ENCODE assay signal across 9 mouse cellular contexts in genomic region chr5:77354361-77354787, GRCm38 (mm10). TPM values are rescaled to one million over a fixed set of nuclear protein-coding genes. Genes with fewer than 3 reads are reported as not detected.
DNase-seq lines count a peak whose midpoint lies in the region; ATAC-seq and TF ChIP-seq lines count a peak whose summit lies in the region.
"Had no signal": no experiment of that assay in that cellular context is flagged by ENCODE, and none has a peak within 500 bp of the region (broad histone marks: within the 10 kb centered on the region; RNA-seq: fewer than 3 reads in every experiment).

No protein-coding gene starts in this region.

- DNase-seq in CH12.LX (ENCODE audit: extremely low read depth): peak; percentile 91
- peak; percentile 79 for DNase-seq in c-Kit-positive CD71-negative TER-119-negative erythroid progenitor cells, embryonic 14.5 days (ENCODE audit: low read depth)
- peak; percentile 68 for DNase-seq in heart, postnatal 0 days (ENCODE audit: low spot score)
- DNase-seq in kidney, postnatal 36 days: peak; percentile 93 to 95
- DNase-seq in liver, embryonic 14.5 days (ENCODE audit: low read depth in 3 of 3, low spot score in 3 of 3): peak; percentile 41 to 50 (median 43)
- DNase-seq in neural tube, embryonic 11.5 days (ENCODE audit: low spot score): peak; percentile 89

- no peaks in the 10 kb centered on the region for H3K9me3 ChIP-seq in CH12.LX (replicated peaks; ENCODE audit: low read length)
- H3K9me3 ChIP-seq in forebrain, embryonic 12.5 days: no peaks in the 10 kb centered on the region
- H3K9me3 ChIP-seq in heart, postnatal 0 days (replicated peaks; ENCODE audit: control insufficient read depth, low read length): no peaks in the 10 kb centered on the region
- no peaks in the 10 kb centered on the region for H3K9me3 ChIP-seq in liver, embryonic 14.5 days (ENCODE audit: control insufficient read depth, low read length)
- H3K9me3 ChIP-seq in neural tube, embryonic 11.5 days (ENCODE audit: control insufficient read depth, low read length): no peaks in the 10 kb centered on the region
- H3K9me3 ChIP-seq in stomach, embryonic 16.5 days (replicated peaks; ENCODE audit: control insufficient read depth, low read length): no peaks in the 10 kb centered on the region

- TF ChIP-seq CTCF in CH12.LX (conservative IDR thresholded peaks at IDR 0.05 in 1 of 2, IDR thresholded peaks at IDR 0.05 in 1 of 2; ENCODE audit: low read depth in 2 of 2, low read length in 2 of 2): peak; percentile 67 to 97
- peak; percentile 93 for TF ChIP-seq CTCF in heart, postnatal 0 days (IDR thresholded peaks at IDR 0.05; ENCODE audit: low read depth)
- TF ChIP-seq CTCF in liver, embryonic 14.5 days (IDR thresholded peaks at IDR 0.05; ENCODE audit: low read depth): peak; percentile 98

- H3K4me3 ChIP-seq in CH12.LX (replicated peaks in 1 of 3; ENCODE audit: low read depth in 2 of 3, low read length in 2 of 3, poor library complexity in 1 of 3): peak overlapping the region; percentile 38 to 54 (median 46)
- peak overlapping the region; percentile 13 for H3K4me3 ChIP-seq in forebrain, embryonic 12.5 days (replicated peaks)
- H3K4me3 ChIP-seq in heart, postnatal 0 days (ENCODE audit: low read depth, low read length): no peak overlapping the region
- H3K4me3 ChIP-seq in liver, embryonic 14.5 days (ENCODE audit: insufficient read depth in 1 of 2, low read depth in 2 of 2, low read length in 2 of 2): peak overlapping the region in 1 of 2 experiments; percentile 46; a peak in 2 of 4 replicates
- H3K4me3 ChIP-seq in neural tube, embryonic 11.5 days (ENCODE audit: low read depth, low read length): no peak overlapping the region
- no peak overlapping the region for H3K4me3 ChIP-seq in stomach, embryonic 16.5 days (replicated peaks; ENCODE audit: low read length)

- H3K4me2 ChIP-seq in CH12.LX (ENCODE audit: insufficient read depth, low read depth, poor library complexity, severe bottlenecking): peak overlapping the region; percentile 88
- peak overlapping the region; percentile 42 for H3K4me2 ChIP-seq in forebrain, embryonic 12.5 days
- H3K4me2 ChIP-seq in heart, postnatal 0 days (ENCODE audit: low read depth, low read length): peak overlapping the region; percentile 34
- H3K4me2 ChIP-seq in liver, embryonic 14.5 days (ENCODE audit: low read depth): peak overlapping the region; percentile 51
- peak overlapping the region; percentile 30 for H3K4me2 ChIP-seq in neural tube, embryonic 11.5 days (ENCODE audit: low read depth)
- peak overlapping the region; percentile 50 for H3K4me2 ChIP-seq in stomach, embryonic 16.5 days (ENCODE audit: low read depth, low read length)

- H3K27me3 ChIP-seq in CH12.LX (replicated peaks): no peaks in the 10 kb centered on the region
- H3K27me3 ChIP-seq in forebrain, embryonic 12.5 days: peaks cover 16% of the 10 kb centered on the region; the same call in 1 of the 2 replicates
- H3K27me3 ChIP-seq in heart, postnatal 0 days (ENCODE audit: control insufficient read depth, insufficient read depth, low read length): no peaks in the 10 kb centered on the region
- H3K27me3 ChIP-seq in liver, embryonic 14.5 days (ENCODE audit: control insufficient read depth, insufficient read depth, low read length): no peaks in the 10 kb centered on the region
- no peaks in the 10 kb centered on the region for H3K27me3 ChIP-seq in neural tube, embryonic 11.5 days (ENCODE audit: control insufficient read depth, insufficient read depth, low read length)
- no peaks in the 10 kb centered on the region for H3K27me3 ChIP-seq in stomach, embryonic 16.5 days (ENCODE audit: control insufficient read depth, insufficient read depth, low read length)

- dilution Hi-C loops in CH12.LX (cut with MboI; ENCODE audit: extremely low pct_ligation_motif_present, extremely low pct_unique_long_range_greater_than_20kb, low sequenced_read_pairs): no loop called here

- in situ Hi-C loops in CH12.LX (cut with MboI; ENCODE audit: low pct_ligation_motif_present, low pct_unique_long_range_greater_than_20kb, low sequenced_read_pairs): loop anchor here (5.0 to 25.0 kb wide), 2 partner anchors 108 to 433 kb away; no protein-coding TSS in a partner anchor

- peak; percentile 97 for TF ChIP-seq RAD21 in CH12.LX (IDR thresholded peaks at IDR 0.05; ENCODE audit: low read depth, low read length)

- peak; percentile 81 for ATAC-seq in forebrain, embryonic 12.5 days (ENCODE audit: low FRiP score)
- no peak; the same call in 1 of the 2 replicates for ATAC-seq in heart, postnatal 0 days (ENCODE audit: insufficient read depth, low read depth)
- ATAC-seq in liver, embryonic 14.5 days (ENCODE audit: insufficient read depth): 0 out of 2 replicates have a peak, but pooled peaks have one; percentile 22
- peak; percentile 41; the same call in 1 of the 2 replicates for ATAC-seq in neural tube, embryonic 11.5 days (ENCODE audit: insufficient read depth, low FRiP score, low TSS enrichment)
- peak; percentile 57 for ATAC-seq in stomach, embryonic 16.5 days (ENCODE audit: insufficient read depth, low FRiP score)

- WGBS in forebrain, embryonic 12.5 days: 10% methylated on average over 16 of the region's 16 CpGs
- 9% methylated on average over 16 of the region's 16 CpGs for WGBS in heart, postnatal 0 days
- WGBS in liver, embryonic 14.5 days (ENCODE audit: insufficient replicate concordance): under 1% methylated on average over 16 of the region's 16 CpGs
- 7% methylated on average over 16 of the region's 16 CpGs for WGBS in neural tube, embryonic 11.5 days
- WGBS in stomach, embryonic 16.5 days: 9% methylated on average over 16 of the region's 16 CpGs

- no peak overlapping the region for H3K27ac ChIP-seq in CH12.LX (ENCODE audit: insufficient read depth, low read depth)
- H3K27ac ChIP-seq in forebrain, embryonic 12.5 days: no peak overlapping the region
- no peak overlapping the region for H3K27ac ChIP-seq in heart, postnatal 0 days (ENCODE audit: low read depth)
- no peak overlapping the region for H3K27ac ChIP-seq in liver, embryonic 14.5 days
- H3K27ac ChIP-seq in neural tube, embryonic 11.5 days (ENCODE audit: low read depth, low read length): no peak overlapping the region
- H3K27ac ChIP-seq in stomach, embryonic 16.5 days (ENCODE audit: low read length): peak overlapping the region; percentile 91; the same call in 1 of the 2 replicates
- H3K27ac ChIP-seq: macrophage had no signal

- H3K36me3 ChIP-seq in CH12.LX (replicated peaks in 1 of 2; ENCODE audit: control insufficient read depth in 1 of 2, insufficient read depth in 1 of 2, low read length in 1 of 2): peaks cover 8 to 19% of the 10 kb centered on the region in 2 experiments
- H3K36me3 ChIP-seq in forebrain, embryonic 12.5 days (replicated peaks): peaks cover 12% of the 10 kb centered on the region
- peaks cover 18% of the 10 kb centered on the region for H3K36me3 ChIP-seq in heart, postnatal 0 days (replicated peaks; ENCODE audit: control insufficient read depth, insufficient read depth, low read length)
- peaks cover 6% of the 10 kb centered on the region for H3K36me3 ChIP-seq in liver, embryonic 14.5 days (replicated peaks; ENCODE audit: control insufficient read depth, insufficient read depth, low read depth)
- H3K36me3 ChIP-seq in neural tube, embryonic 11.5 days (ENCODE audit: control insufficient read depth, insufficient read depth, low read length): no peaks in the 10 kb centered on the region
- peaks cover 12% of the 10 kb centered on the region for H3K36me3 ChIP-seq in stomach, embryonic 16.5 days (ENCODE audit: control insufficient read depth, insufficient read depth, low read length)

- peaks cover 10 to 31% of the 10 kb centered on the region in 2 experiments for H3K4me1 ChIP-seq in CH12.LX (ENCODE audit: control insufficient read depth in 1 of 2, insufficient read depth in 2 of 2)
- peaks cover 12% of the 10 kb centered on the region for H3K4me1 ChIP-seq in forebrain, embryonic 12.5 days
- H3K4me1 ChIP-seq in heart, postnatal 0 days (ENCODE audit: control insufficient read depth, insufficient read depth): peaks cover 13% of the 10 kb centered on the region; the same call in 1 of the 2 replicates
- H3K4me1 ChIP-seq in liver, embryonic 14.5 days (replicated peaks; ENCODE audit: control insufficient read depth in 2 of 2, insufficient read depth in 2 of 2, low read length in 1 of 2): peaks cover 0 to 8% of the 10 kb centered on the region in 2 experiments; a peak in 2 of 4 replicates
- H3K4me1 ChIP-seq in neural tube, embryonic 11.5 days (ENCODE audit: control insufficient read depth, insufficient read depth, low read length): no peaks in the 10 kb centered on the region; the same call in 1 of the 2 replicates
- peaks cover 27% of the 10 kb centered on the region for H3K4me1 ChIP-seq in stomach, embryonic 16.5 days (ENCODE audit: control insufficient read depth, insufficient read depth, low read length)

- TF ChIP-seq POLR2A in CH12.LX (IDR thresholded peaks at IDR 0.05; ENCODE audit: low read depth, low read length): no peak

- H3K9ac ChIP-seq in CH12.LX (ENCODE audit: insufficient read depth, low read depth): no peak overlapping the region
- H3K9ac ChIP-seq in forebrain, embryonic 12.5 days: no peak overlapping the region
- H3K9ac ChIP-seq in heart, postnatal 0 days (replicated peaks; ENCODE audit: low read depth, low read length): no peak overlapping the region
- H3K9ac ChIP-seq in liver, embryonic 14.5 days (replicated peaks): no peak overlapping the region
- H3K9ac ChIP-seq in neural tube, embryonic 11.5 days (ENCODE audit: low read length): no peak overlapping the region
- H3K9ac ChIP-seq in stomach, embryonic 16.5 days (ENCODE audit: low read length): 0 out of 2 replicates have a peak overlapping the region, but pooled peaks have one; percentile 24

- H3K79me2 ChIP-seq in CH12.LX (replicated peaks; ENCODE audit: control insufficient read depth, extremely low read depth, insufficient read depth, poor library complexity, severe bottlenecking): no peaks in the 10 kb centered on the region

- no peak; the same call in 1 of the 2 replicates for TF ChIP-seq EP300 in CH12.LX (IDR thresholded peaks at IDR 0.05; ENCODE audit: low read length)
- TF ChIP-seq EP300 in heart, postnatal 0 days (IDR thresholded peaks at IDR 0.05; ENCODE audit: low read depth): no peak
- TF ChIP-seq EP300 in liver, embryonic 14.5 days (IDR thresholded peaks at IDR 0.05; ENCODE audit: low read depth): no peak

RNA-seq across cellular contexts. Expression of gene Polr2b, which starts 44.4 kb away (rescaled TPM):
- total RNA-seq in CH12.LX (2012; rRNA removed): 133 and 140 TPM in 2 replicates
- 119 and 129 TPM in 2 replicates for total RNA-seq in CH12.LX (2014; rRNA removed)
- 78.0 and 88.0 TPM in 2 replicates for polyA plus RNA-seq in CH12.LX (2012; ENCODE audit: insufficient read length, low read depth)
- 102 and 109 TPM in 2 replicates for polyA plus RNA-seq in forebrain, embryonic 12.5 days (2016; fragmentation: Nextera tagmentation; extraction: Ambion mirVana)
- 21.8 and 32.0 TPM in 2 replicates for total RNA-seq in heart, postnatal 0 days (2014; rRNA removed; ENCODE audit: low replicate concordance)
- 24.0 and 26.4 TPM in 2 replicates for polyA plus RNA-seq in heart, postnatal 0 days (2015; fragmentation: Nextera tagmentation; extraction: Ambion mirVana)
- polyA plus RNA-seq in liver, embryonic 14.5 days (2012; rRNA removed): 15.0 and 25.7 TPM in 2 replicates
- polyA plus RNA-seq in liver, embryonic 14.5 days (2014; fragmentation: Nextera tagmentation; extraction: Ambion mirVana): 33.6 and 34.8 TPM in 2 replicates
- 103 and 115 TPM in 2 replicates for polyA plus RNA-seq in neural tube, embryonic 11.5 days (2014; fragmentation: Nextera tagmentation; extraction: Ambion mirVana)
- polyA plus RNA-seq in stomach, embryonic 16.5 days (2015; fragmentation: Nextera tagmentation; extraction: Ambion mirVana): 51.1 and 52.8 TPM in 2 replicates

RNA-seq across cellular contexts. Expression of gene Noa1, which starts 44.5 kb away (rescaled TPM):
- 25.8 and 33.0 TPM in 2 replicates for total RNA-seq in CH12.LX (2012; rRNA removed)
- total RNA-seq in CH12.LX (2014; rRNA removed): 44.3 and 45.7 TPM in 2 replicates
- polyA plus RNA-seq in CH12.LX (2012; ENCODE audit: insufficient read length, low read depth): 59.4 and 60.7 TPM in 2 replicates
- polyA plus RNA-seq in forebrain, embryonic 12.5 days (2016; fragmentation: Nextera tagmentation; extraction: Ambion mirVana): 36.3 and 37.5 TPM in 2 replicates
- 9.0 and 11.2 TPM in 2 replicates for total RNA-seq in heart, postnatal 0 days (2014; rRNA removed; ENCODE audit: low replicate concordance)
- 15.6 and 16.1 TPM in 2 replicates for polyA plus RNA-seq in heart, postnatal 0 days (2015; fragmentation: Nextera tagmentation; extraction: Ambion mirVana)
- 9.3 and 11.4 TPM in 2 replicates for polyA plus RNA-seq in liver, embryonic 14.5 days (2012; rRNA removed)
- 14.0 and 16.1 TPM in 2 replicates for polyA plus RNA-seq in liver, embryonic 14.5 days (2014; fragmentation: Nextera tagmentation; extraction: Ambion mirVana)
- 33.1 and 33.4 TPM in 2 replicates for polyA plus RNA-seq in neural tube, embryonic 11.5 days (2014; fragmentation: Nextera tagmentation; extraction: Ambion mirVana)
- 23.2 TPM in 2 replicates for polyA plus RNA-seq in stomach, embryonic 16.5 days (2015; fragmentation: Nextera tagmentation; extraction: Ambion mirVana)

RNA-seq across cellular contexts. Expression of gene Igfbp7, which starts 53.5 kb away (rescaled TPM):
- total RNA-seq in CH12.LX (2012; rRNA removed): 0.17 and 0.29 TPM in 2 replicates
- total RNA-seq in CH12.LX (2014; rRNA removed): 0.30 and 0.35 TPM in 2 replicates
- polyA plus RNA-seq in CH12.LX (2012; ENCODE audit: insufficient read length, low read depth): 0.52 and 0.70 TPM in 2 replicates
- polyA plus RNA-seq in forebrain, embryonic 12.5 days (2016; fragmentation: Nextera tagmentation; extraction: Ambion mirVana): 28.1 and 28.9 TPM in 2 replicates
- 106 and 151 TPM in 2 replicates for total RNA-seq in heart, postnatal 0 days (2014; rRNA removed; ENCODE audit: low replicate concordance)
- polyA plus RNA-seq in heart, postnatal 0 days (2015; fragmentation: Nextera tagmentation; extraction: Ambion mirVana): 218 and 230 TPM in 2 replicates
- 8.6 and 14.5 TPM in 2 replicates for polyA plus RNA-seq in liver, embryonic 14.5 days (2012; rRNA removed)
- polyA plus RNA-seq in liver, embryonic 14.5 days (2014; fragmentation: Nextera tagmentation; extraction: Ambion mirVana): 16.7 and 17.7 TPM in 2 replicates
- 19.4 and 22.6 TPM in 2 replicates for polyA plus RNA-seq in neural tube, embryonic 11.5 days (2014; fragmentation: Nextera tagmentation; extraction: Ambion mirVana)
- 178 and 180 TPM in 2 replicates for polyA plus RNA-seq in stomach, embryonic 16.5 days (2015; fragmentation: Nextera tagmentation; extraction: Ambion mirVana)

Comparison
In these comparisons a context has a peak if more than half of its experiments do, and no peak if none do; other contexts are left out.
1. DNase-seq: peak in every context shown above with its lines; median percentile 94 in kidney, postnatal 36 days; 91 in CH12.LX; 89 in neural tube, embryonic 11.5 days; 79 in c-Kit-positive CD71-negative TER-119-negative erythroid progenitor cells, embryonic 14.5 days; 68 in heart, postnatal 0 days; 43 in liver, embryonic 14.5 days.
2. H3K4me2 ChIP-seq: peak in every context shown above with its lines; median percentile 88 in CH12.LX; 51 in liver, embryonic 14.5 days; 50 in stomach, embryonic 16.5 days; 42 in forebrain, embryonic 12.5 days; 34 in heart, postnatal 0 days; 30 in neural tube, embryonic 11.5 days.
3. H3K4me3 ChIP-seq: peak in CH12.LX (3 of 3) and forebrain, embryonic 12.5 days (single experiment); none in heart, postnatal 0 days (single experiment), neural tube, embryonic 11.5 days (single experiment) and stomach, embryonic 16.5 days (single experiment).
4. Peak in every context shown above with its lines, with median percentiles within 50 percentile points of each other: CTCF ChIP-seq.